8 mouse cellular contexts compared by ENCODE assay signal in genomic region chrX:38473537-38474299, GRCm38 (mm10). TPM values are rescaled to one million over a fixed set of nuclear protein-coding genes. Genes with fewer than 3 reads are reported as not detected.
A peak's percentile ranks its signal among the peaks of the same experiment; 100 is the strongest.
DNase-seq lines count a peak whose midpoint lies in the region; ATAC-seq lines count a peak whose summit lies in the region.

No protein-coding gene starts in this region.

- peak; percentile 92 for ATAC-seq in hindbrain, embryonic 14.5 days (ENCODE audit: low FRiP score)

- H3K9ac ChIP-seq in hindbrain, embryonic 14.5 days = peak overlapping the region; percentile 36; the same call in 1 of the 2 replicates

- H3K4me2 ChIP-seq in hindbrain, embryonic 14.5 days (replicated peaks) = peak overlapping the region; percentile 50

- WGBS in hindbrain, embryonic 14.5 days = 9% methylated on average over 32 of the region's 32 CpGs

- H3K4me3 ChIP-seq in hindbrain, embryonic 14.5 days (replicated peaks; ENCODE audit: low read length) = peak overlapping the region; percentile 55

- peak overlapping the region; percentile 73 for H3K27ac ChIP-seq in hindbrain, embryonic 14.5 days

- no peaks in the 10 kb centered on the region for H3K9me3 ChIP-seq in hindbrain, embryonic 14.5 days (ENCODE audit: control insufficient read depth, low read length)

- H3K36me3 ChIP-seq in hindbrain, embryonic 14.5 days (replicated peaks; ENCODE audit: control insufficient read depth, insufficient read depth) = no peaks in the 10 kb centered on the region

- no peaks in the 10 kb centered on the region for H3K27me3 ChIP-seq in hindbrain, embryonic 14.5 days (ENCODE audit: control insufficient read depth, insufficient read depth, low read length)

- peak; percentile 88 for DNase-seq in NIH3T3 (ENCODE audit: low read depth)
- peak; percentile 66 for DNase-seq in cerebellum, postnatal 14 days
- peak; percentile 24 to 52 for DNase-seq in frontal cortex, postnatal 14 days (ENCODE audit: low spot score in 2 of 2)
- DNase-seq in hindbrain, embryonic 14.5 days (ENCODE audit: low spot score) = peak; percentile 73
- DNase-seq in layer of hippocampus, postnatal 36 days = peak; percentile 45 to 46
- peak; percentile 81 for DNase-seq in lung, postnatal 36 days
- DNase-seq in retina, postnatal 1 day = peak; percentile 92
- DNase-seq in urinary bladder, adult 18-20 months (ENCODE audit: low spot score in 2 of 2) = peak; percentile 60 to 62

- H3K4me1 ChIP-seq in hindbrain, embryonic 14.5 days (replicated peaks; ENCODE audit: control insufficient read depth, insufficient read depth, low read length) = no peaks in the 10 kb centered on the region

RNA-seq across cellular contexts. Expression of gene Lamp2, which starts 17.5 kb away (rescaled TPM):
- polyA plus RNA-seq in hindbrain, embryonic 14.5 days (2014; fragmentation: Nextera tagmentation; extraction: Ambion mirVana) = 85.4 and 88.3 TPM in 2 replicates
- total RNA-seq in layer of hippocampus, postnatal 36 days (2021) = 10 to 100 TPM; 67.3 to 71.6 TPM

Comparison
In these comparisons a context has a peak if more than half of its experiments do, and no peak if none do; other contexts are left out.
1. Peak in every context shown above with its lines: DNase-seq, ATAC-seq, H3K4me3 ChIP-seq and H3K27ac ChIP-seq.
2. DNase-seq: peak in every context shown above with its lines; median percentile 92 in retina, postnatal 1 day; 88 in NIH3T3; 81 in lung, postnatal 36 days; 73 in hindbrain, embryonic 14.5 days; 66 in cerebellum, postnatal 14 days; 61 in urinary bladder, adult 18-20 months; 46 in layer of hippocampus, postnatal 36 days; 38 in frontal cortex, postnatal 14 days.